Mouse (Mus musculus) midbrain, embryonic 11.5 days (tissue): ENCODE measurements around the gene Sox13. TPM values are rescaled to one million over a fixed set of nuclear protein-coding genes. Genes with fewer than 3 reads are reported as not detected.

Experiments
- ATAC-seq: fragments of 200-750 bp; cut with Nextera tagmentation; 2 replicates; pipeline ENCODE4 v1.8.0; 2017; ENCODE audit warnings: moderate TSS enrichment, moderate library complexity; ENCODE audit not compliant: low FRiP score
- DNase-seq: peaks from one replicate; pipeline ENCODE4 v3.0.0; 2015; ENCODE audit warnings: low spot score; ENCODE audit errors: missing footprints
- H3K27ac ChIP-seq: fragments of 300-500 bp; sonication (generic); 2 replicates; pipeline ENCODE4 v1.5.1; 2014; ENCODE audit warnings: low read depth, low read length
- H3K27me3 ChIP-seq: fragments of 300-500 bp; sonication (generic); 2 replicates; pipeline ENCODE4 v1.6.1; 2014; ENCODE audit warnings: mild to moderate bottlenecking, low read length, moderate library complexity, mixed read lengths; ENCODE audit not compliant: control insufficient read depth, insufficient read depth
- H3K36me3 ChIP-seq: fragments of 300-500 bp; sonication (generic); 2 replicates; pipeline ENCODE4 v1.6.1; 2014; ENCODE audit warnings: mild to moderate bottlenecking, low read length, moderate library complexity, mixed read lengths; ENCODE audit not compliant: control insufficient read depth, insufficient read depth
- H3K4me1 ChIP-seq: fragments of 300-500 bp; sonication (generic); 2 replicates; pipeline ENCODE4 v1.6.1; 2014; ENCODE audit warnings: low read length; ENCODE audit not compliant: control insufficient read depth, insufficient read depth
- H3K4me2 ChIP-seq: fragments of 300-500 bp; sonication (generic); 2 replicates; pipeline ENCODE4 v1.6.1; 2014; ENCODE audit warnings: mild to moderate bottlenecking, moderate library complexity
- H3K4me3 ChIP-seq: fragments of 300-500 bp; sonication (generic); 2 replicates; pipeline ENCODE4 v1.5.1; 2014; ENCODE audit warnings: low read depth, low read length
- H3K9ac ChIP-seq: fragments of 300-500 bp; sonication (generic); 2 replicates; pipeline ENCODE4 v1.6.1; 2014; ENCODE audit warnings: low read length
- H3K9me3 ChIP-seq: fragments of 300-500 bp; sonication (generic); 2 replicates; pipeline ENCODE4 v1.6.1; 2016; ENCODE audit warnings: low read length; ENCODE audit not compliant: control insufficient read depth
- WGBS: fragments of 180-500 bp; shearing (Covaris S2); extraction: QIAGEN DNeasy Blood & Tissue Kit; methylation state at CpG from one replicate; pipeline ENCODE4 v1.1.7; 2014; 5-methylcytosine and 5-hydroxymethylcytosine counted together
- polyA plus RNA-seq: library from polyadenylated mRNA; unstranded; fragments of >200 nt; fragmentation: Nextera tagmentation; extraction: Ambion mirVana; gene quantifications from 2 replicates; pipeline ENCODE4 v1.2.1, GENCODE M21; 2014

The Sox13 gene
- polyA plus RNA-seq, 1 experiment from 2014 or later: 23.9 TPM

DNA sequence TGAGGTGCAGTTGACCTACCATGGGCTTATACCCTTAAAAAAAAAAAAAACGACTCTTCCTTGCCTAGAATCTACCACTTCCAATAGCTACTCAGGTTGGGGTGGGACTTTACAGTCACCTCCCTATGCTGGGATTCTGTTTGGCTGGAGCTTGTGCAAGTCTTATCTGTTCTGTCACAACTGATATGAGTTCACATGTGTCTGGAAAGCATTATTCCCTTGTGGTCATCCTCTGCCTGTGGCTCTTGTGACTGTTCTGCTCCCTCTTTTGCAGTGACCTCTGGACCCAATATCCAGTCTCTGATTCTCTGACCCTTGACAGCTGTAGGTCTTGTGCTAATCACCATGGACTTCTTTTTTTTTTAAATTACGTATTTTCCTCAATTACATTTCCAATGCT is 31.9 kb upstream of the Sox13 start:
- Histone ChIP-seq H3K36me3 (no peaks in the 10 kb centered on the region), H3K4me3 (no peak overlapping the region), H3K4me1 (peaks cover 8% of the 10 kb centered on the region), H3K27me3 (no peaks in the 10 kb centered on the region), H3K9ac (no peak overlapping the region), H3K9me3 (no peaks in the 10 kb centered on the region), H3K4me2 (no peak overlapping the region), H3K27ac (no peak overlapping the region)
- 89% methylated on average over 2 of the region's 2 CpGs for WGBS
- ATAC-seq: no peak
- DNase-seq: no peak

DNA sequence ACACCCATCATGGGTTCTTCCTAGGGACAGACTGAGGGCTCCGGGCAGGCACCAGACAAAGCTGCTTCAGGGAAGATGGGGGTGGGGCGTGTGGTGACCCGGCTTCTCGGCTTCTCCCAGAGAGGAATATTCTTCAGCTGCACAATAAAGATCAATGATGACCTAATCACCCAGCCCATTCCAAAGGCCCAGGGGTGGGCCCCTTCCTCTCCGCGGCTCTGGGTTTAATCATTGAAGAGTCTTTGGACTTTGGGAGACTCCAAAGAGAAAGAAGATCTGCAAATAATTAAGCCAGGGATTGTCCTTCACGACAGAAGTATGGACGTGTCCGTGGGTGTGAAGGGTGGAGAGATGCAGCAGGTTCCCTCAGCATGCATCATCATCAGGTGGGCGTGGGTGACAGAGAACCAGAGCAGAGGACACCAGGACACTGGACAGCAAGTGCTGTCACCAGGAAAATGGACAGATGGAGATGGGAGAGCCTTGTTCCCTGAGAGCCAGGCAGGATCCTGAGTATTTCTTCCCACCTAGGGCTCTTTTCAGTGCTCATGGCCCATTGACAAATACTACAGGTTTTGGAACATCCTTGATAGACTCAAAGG is 28.5 kb upstream of the Sox13 start:
- H3K4me3 ChIP-seq: no peak overlapping the region
- H3K9ac ChIP-seq: peak overlapping the region; percentile 11
- H3K4me1 ChIP-seq: peaks cover 13% of the 10 kb centered on the region
- no peak for ATAC-seq
- no peaks in the 10 kb centered on the region for H3K9me3 ChIP-seq
- H3K4me2 ChIP-seq: no peak overlapping the region
- H3K27me3 ChIP-seq: no peaks in the 10 kb centered on the region
- H3K27ac ChIP-seq: no peak overlapping the region; the same call in 1 of the 2 replicates
- 29% methylated on average over 10 of the region's 10 CpGs for WGBS
- H3K36me3 ChIP-seq: no peaks in the 10 kb centered on the region
- peak; percentile 85 for DNase-seq

DNA sequence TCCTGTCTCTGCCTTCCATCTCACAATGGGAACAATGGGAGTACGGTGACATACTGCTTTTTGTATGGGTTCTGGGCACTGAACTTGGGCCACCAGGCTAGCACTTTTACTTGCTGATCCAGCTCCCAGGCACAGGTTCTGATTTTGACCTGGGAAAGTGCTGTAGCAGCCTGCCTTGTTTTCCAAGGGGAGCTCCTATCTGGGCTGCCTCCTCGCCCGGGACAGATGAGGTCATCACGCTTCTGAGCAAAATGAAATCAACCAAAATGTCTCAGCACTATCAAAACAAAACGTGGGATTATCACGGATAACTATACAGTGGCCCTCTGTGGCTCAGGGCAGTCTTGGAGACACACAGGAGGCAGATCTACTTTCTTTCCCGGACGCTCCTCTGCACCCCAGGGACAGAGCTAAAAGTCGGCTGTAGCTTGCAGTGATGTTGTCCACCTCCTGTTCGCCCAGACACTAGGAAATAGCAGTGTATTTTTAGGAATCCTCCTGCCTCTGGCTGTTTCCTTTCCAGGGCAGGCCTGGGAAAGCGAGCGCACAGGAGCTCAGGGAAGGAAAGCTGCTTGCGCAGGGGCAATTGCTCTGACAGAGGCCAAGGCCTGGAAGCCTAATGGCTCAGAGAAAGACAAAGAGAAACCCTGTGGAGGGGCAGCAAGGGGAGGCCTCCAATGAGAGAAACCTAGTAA is 27.8 kb upstream of the Sox13 start:
- no peak for ATAC-seq
- WGBS: 55% methylated on average over 13 of the region's 13 CpGs

DNA sequence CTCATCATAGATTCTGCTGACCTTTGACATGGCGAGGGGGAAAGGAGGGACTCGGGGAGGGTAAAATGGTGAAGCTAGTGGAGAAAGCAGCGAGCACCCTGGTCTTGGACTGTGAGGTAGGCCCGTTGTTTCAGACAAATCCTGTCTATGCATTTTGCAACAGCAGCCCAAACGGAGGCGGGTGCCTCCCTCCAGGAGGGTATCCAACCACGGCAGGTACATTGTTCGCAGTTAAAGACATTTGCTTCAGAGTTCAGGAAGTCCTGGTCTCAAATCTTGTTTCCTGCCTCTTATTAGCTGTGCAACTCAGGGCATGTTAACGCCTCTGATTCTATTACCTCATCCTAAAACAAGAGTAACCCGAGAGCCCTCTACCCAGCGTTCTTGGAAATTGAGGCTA is 26.8 kb upstream of the Sox13 start:
- Histone ChIP-seq H3K4me3 (no peak overlapping the region), H3K27ac (no peak overlapping the region), H3K4me2 (no peak overlapping the region), H3K36me3 (no peaks in the 10 kb centered on the region), H3K9me3 (no peaks in the 10 kb centered on the region), H3K9ac (no peak overlapping the region), H3K4me1 (peaks cover 13% of the 10 kb centered on the region), H3K27me3 (no peaks in the 10 kb centered on the region)
- no peak for ATAC-seq
- WGBS: 63% methylated on average over 11 of the region's 11 CpGs
- peak; percentile 65 for DNase-seq

More for the DNA sequence above, 27.8 kb upstream of the Sox13 start:
- Histone ChIP-seq H3K4me3 (no peak overlapping the region), H3K27me3 (no peaks in the 10 kb centered on the region), H3K9ac (peak overlapping the region; percentile 11), H3K4me1 (peaks cover 13% of the 10 kb centered on the region), H3K27ac (no peak overlapping the region; the same call in 1 of the 2 replicates), H3K9me3 (no peaks in the 10 kb centered on the region), H3K4me2 (no peak overlapping the region), H3K36me3 (no peaks in the 10 kb centered on the region)
- DNase-seq: peak; percentile 86

DNA sequence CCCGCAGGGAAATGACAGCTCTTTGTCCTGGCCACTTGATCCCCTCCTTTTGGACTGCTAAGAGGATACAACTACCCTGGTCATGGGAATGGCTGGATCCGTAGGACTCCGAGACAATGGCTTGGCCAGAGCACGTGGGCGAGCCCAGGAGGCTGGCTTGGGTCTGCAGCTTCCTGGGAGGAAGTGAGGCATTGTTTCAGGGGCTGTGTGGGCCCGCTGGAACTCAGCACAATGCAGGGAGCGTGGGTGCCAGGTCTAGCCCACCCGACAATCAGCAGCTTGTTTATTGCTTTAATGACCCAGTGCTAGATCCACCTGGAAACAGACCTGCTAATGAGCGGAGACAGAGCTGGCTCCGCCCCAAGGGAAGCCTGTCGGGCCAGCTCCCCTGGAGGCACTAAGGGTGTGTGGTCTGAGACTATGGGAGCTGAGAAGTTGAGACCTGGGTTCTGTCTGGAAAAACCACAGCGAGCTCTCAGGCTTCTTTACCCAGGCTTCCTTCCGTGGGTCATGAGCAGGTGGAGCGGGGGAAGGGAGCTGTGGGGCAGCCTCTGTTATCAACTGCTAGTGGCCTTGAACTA is 24.3 kb upstream of the Sox13 start:
- Histone ChIP-seq H3K9me3 (no peaks in the 10 kb centered on the region; the same call in 1 of the 2 replicates), H3K27me3 (no peaks in the 10 kb centered on the region), H3K4me3 (no peak overlapping the region), H3K9ac (peak overlapping the region; percentile 27; the same call in 1 of the 2 replicates), H3K4me2 (no peak overlapping the region), H3K36me3 (no peaks in the 10 kb centered on the region), H3K27ac (peak overlapping the region; percentile 20; the same call in 1 of the 2 replicates), H3K4me1 (peaks cover 13% of the 10 kb centered on the region)
- ATAC-seq (peak; percentile 50; the same call in 1 of the 2 replicates), DNase-seq (peak; percentile 88)
- 35% methylated on average over 14 of the region's 14 CpGs for WGBS

DNA sequence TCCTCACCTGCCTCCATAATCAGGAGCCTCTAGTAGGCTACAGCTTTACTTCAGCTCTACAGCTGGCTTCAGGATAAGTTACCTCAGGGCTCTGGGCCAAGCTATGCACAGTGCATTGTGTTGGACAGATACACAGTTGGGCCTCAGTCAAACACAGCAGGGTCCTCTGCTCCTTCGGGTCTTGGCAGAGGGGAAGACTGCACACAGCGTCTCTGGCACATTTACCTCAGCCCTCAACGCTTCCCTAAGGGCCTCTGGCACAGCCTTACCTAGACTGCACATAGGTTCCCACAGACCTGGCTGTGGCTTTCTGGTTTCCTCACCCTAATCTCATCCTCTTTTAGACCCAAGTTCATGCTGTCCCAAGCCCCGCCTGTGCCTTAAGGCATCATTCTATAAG is 22.1 kb upstream of the Sox13 start:
- peaks cover 5% of the 10 kb centered on the region for H3K4me1 ChIP-seq
- WGBS: 87% methylated on average over 4 of the region's 4 CpGs
- no peak for ATAC-seq
- H3K9ac ChIP-seq: no peak overlapping the region
- H3K9me3 ChIP-seq: no peaks in the 10 kb centered on the region; the same call in 1 of the 2 replicates
- DNase-seq: no peak
- no peak overlapping the region for H3K27ac ChIP-seq
- H3K4me3 ChIP-seq: no peak overlapping the region
- H3K27me3 ChIP-seq: no peaks in the 10 kb centered on the region
- no peak overlapping the region for H3K4me2 ChIP-seq
- H3K36me3 ChIP-seq: no peaks in the 10 kb centered on the region

DNA sequence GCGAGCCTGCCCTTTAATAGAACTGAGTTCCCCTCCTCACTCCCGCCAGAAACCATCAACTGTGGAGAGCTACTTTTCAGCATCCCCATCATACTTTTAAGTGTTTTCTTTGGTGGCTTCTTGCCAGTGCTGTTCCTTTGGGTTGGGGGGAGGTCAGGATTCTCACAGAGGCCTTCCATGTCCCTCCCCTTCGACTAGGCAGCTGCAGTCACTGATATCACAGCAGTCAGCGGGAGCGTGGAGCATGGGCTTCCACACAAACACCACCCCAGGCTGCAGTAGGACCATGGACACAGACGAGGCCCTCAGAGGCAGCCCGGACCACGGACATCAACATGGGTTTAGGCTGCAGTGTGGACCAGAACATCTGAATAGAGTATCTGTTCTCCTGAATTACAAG is 20.1 kb upstream of the Sox13 start:
- DNase-seq: peak; percentile 28
- 91% methylated on average over 8 of the region's 8 CpGs for WGBS
- Histone ChIP-seq H3K4me1 (peaks cover 5% of the 10 kb centered on the region), H3K4me2 (no peak overlapping the region), H3K4me3 (no peak overlapping the region), H3K27me3 (no peaks in the 10 kb centered on the region), H3K36me3 (no peaks in the 10 kb centered on the region), H3K9ac (no peak overlapping the region), H3K9me3 (no peaks in the 10 kb centered on the region; the same call in 1 of the 2 replicates), H3K27ac (no peak overlapping the region)
- ATAC-seq: no peak

DNA sequence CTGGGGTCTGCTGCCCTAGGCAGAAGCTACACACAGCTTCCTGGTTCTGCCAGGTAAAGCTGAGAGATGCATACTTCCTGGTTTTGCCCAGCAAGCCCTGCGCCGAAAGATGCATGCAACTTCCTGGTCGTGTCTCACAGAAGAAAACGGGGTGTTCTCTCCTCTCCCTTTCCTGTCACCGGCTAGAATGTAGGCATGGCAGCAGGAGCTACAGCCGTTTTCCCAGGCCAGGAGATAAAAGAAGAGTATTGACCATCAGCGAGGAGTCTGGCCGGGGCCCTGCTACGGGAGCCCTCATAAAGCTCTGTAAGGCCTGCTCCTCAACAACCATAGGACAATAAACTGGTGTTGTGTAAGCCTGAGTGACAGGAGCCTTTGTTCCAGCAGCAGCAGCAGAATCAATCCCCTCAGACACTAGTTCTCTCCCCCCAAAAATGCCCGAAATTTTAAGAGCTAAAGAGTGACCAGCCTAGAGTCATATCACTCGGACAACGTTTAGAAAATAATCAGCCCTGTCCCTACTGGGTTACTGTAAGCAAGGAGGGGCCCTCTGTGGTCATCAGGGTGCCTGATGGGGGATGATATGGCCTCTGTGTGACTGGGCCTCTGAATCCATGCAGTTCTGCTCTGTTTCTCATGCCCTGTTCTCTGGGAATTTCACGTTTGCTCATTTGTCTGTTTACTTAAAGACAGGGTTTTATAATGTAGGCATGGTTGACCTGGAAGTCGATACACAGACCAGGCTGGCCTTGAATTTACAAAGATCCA is 13.9 kb upstream of the Sox13 start:
- H3K4me2 ChIP-seq: no peak overlapping the region; the same call in 1 of the 2 replicates
- peak overlapping the region; percentile 84 for H3K27ac ChIP-seq
- DNase-seq (peak; percentile 93), ATAC-seq (peak; percentile 75)
- 20% methylated on average over 14 of the region's 14 CpGs for WGBS
- H3K4me1 ChIP-seq: peaks cover 34% of the 10 kb centered on the region
- no peaks in the 10 kb centered on the region; the same call in 1 of the 2 replicates for H3K9me3 ChIP-seq
- no peaks in the 10 kb centered on the region for H3K36me3 ChIP-seq
- H3K27me3 ChIP-seq: no peaks in the 10 kb centered on the region
- no peak overlapping the region for H3K4me3 ChIP-seq
- peak overlapping the region; percentile 47 for H3K9ac ChIP-seq
